Mouse (Mus musculus) spleen, adult 12 weeks (tissue): Measurements from ENCODE around the gene Rtn2.
"Not testable (repeated sequence)": the region's sequence is repeated elsewhere in the genome, so short reads cannot be mapped to it uniquely, and the experiment has no call there.

Experiments
- DNase-seq: peaks from one replicate; pipeline ENCODE4 v3.0.0; 2022; ENCODE audit warnings: low spot score

The Rtn2 gene

DNA sequence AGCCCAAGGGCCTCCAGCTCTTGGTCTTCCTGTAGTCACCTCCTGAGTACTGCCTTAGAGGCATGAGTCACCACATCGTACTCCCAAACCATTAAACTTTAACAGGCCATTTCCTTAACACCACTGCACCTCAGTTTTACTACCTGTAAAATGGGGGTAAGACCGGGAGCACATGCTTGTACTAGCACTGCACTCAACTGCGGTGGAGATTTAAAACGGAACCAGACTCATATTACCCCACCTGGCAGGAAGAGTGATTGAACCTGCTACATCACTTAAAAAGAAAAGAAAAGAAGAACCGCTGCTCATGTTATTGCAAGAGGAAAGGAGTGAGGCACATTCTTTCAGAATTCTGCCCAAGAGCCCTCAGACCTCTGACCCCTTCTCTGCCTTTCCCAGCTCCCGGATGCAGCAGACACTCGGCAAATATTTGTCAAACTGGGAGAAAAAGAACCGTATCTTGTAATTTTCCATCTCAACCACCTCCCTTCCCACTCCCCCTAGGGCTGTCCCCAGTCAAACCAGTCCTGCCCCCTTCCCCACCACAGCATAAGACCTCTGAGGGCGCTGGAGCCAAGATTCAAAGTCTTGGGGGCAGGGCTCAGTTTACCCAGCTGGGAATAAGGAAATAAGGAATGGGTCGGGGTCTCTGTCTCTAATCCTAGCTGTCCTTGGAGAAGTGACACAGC is 13.3 kb upstream of the Rtn2 start:
- no peak for DNase-seq

DNA sequence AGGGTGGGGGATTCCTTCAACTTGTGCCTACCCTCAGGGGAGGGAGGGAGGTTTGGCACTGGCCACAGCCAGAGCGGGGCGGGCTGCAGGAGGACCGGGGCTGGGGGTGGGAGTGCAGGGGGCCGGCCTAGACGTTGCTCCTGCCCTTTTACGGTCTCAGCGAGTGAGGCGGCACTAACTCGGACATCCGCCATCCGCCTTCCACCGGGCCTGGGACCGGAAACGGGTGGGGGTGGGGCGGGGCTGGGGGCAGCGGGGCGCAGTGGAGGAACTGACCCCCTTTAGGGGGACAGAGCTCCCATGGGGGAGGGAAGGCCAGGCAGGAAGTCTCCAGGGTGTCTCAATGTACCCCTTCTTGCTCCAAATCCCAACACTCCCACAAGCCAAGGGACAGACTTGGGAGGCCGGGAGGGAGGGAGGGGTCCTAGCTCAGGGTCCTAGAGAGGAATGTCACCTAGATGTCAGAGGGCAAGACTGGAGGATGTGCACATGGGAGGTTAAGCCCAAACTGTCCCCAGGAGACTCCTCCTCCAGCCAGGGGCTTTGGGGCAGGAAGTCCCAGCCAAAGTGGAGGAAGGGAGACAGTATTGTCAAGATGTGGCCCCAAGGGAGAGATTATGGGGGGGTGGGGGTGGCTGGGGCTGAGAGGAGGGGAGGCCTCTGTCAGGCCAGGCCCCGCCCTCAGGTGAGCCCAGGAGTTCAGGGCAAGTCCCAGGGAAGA is 12.5 kb upstream of the Rtn2 start:
- no peak for DNase-seq

DNA sequence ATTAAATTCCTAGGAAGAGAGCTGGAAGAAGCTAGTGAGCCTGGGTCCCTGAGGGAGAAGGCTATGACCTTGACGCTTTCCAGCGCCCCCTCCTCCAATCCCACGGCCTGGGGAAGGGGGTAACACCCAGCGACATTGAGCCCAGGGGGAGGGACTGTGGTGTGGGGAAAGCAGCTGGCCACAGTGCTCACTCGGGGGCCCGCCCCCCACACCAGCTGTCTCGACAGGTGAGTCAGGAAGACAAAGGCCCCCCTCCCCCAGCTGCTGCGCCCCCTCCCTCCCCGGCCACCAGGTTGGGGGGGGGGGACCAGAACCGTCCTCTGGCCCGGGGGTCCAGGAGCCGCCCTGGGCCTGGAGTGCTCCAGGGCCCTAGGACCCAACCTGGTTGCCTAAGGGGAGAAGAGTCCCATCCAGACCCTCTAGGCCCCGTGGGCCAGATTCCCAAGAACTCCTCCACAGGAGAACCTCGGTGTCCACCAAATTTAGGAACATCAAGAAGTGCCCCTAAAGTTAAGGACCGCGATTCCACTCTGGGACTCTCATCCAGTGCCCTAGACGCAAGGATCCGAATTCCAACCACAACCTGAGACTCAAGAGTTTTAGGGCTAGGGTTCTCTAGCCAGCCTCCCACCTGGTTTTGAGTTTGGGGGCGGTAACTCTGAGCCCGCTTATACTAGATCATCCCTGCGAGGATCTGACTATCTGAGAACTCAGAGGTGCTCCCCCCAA is 11.8 kb upstream of the Rtn2 start:
- DNase-seq: no peak

DNA sequence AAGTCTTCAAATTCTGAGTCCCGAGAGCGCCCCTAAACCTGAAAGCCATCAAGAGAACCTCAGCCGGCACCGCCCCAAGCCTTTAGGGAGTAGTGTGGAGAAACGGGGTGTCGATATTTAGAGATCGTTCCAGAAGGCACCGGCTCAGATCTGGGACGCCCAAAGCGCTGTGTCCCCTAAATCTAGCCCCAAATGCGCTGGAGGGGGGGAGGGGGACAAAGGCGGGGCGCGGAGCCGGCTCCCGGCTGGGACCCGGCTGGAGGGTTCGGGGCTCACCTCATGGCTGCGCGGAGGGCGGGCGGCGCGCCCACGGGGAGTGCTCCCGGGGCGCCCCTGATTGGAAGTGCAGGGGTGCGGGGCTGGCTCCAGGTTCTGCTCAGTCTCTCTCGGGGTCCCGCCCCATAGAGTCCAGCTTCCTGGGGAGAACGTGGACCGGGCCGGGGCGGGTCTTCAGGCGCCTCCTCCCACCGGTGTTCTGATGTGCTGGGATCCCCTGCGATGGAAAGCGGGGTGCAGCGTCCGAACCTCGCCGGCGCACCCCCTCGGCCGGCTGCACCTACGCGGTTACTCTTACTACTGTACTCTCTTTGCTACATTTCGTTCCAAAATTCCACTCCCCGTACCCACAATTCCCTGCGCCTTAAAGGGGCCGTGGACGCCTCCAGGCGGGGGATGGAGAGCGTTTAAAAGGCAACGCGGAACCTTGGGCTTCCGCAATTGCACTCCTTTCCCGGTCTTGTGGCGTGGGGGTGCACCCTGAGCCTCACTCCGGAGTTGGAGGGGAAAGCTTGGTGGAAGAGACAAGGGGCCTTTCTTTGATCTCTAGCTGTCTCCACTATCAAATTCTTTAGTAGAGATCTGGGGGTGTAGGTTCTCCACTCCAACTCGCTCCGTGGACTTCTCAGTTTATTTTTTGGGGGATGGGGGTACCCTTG is 10.9 kb upstream of the Rtn2 start, which contains the start of gene Vasp:
Gene Vasp, minus strand, starts transcription at position 580 of the 935 bp plus-strand sequence.
- peak; percentile 75 for DNase-seq

DNA sequence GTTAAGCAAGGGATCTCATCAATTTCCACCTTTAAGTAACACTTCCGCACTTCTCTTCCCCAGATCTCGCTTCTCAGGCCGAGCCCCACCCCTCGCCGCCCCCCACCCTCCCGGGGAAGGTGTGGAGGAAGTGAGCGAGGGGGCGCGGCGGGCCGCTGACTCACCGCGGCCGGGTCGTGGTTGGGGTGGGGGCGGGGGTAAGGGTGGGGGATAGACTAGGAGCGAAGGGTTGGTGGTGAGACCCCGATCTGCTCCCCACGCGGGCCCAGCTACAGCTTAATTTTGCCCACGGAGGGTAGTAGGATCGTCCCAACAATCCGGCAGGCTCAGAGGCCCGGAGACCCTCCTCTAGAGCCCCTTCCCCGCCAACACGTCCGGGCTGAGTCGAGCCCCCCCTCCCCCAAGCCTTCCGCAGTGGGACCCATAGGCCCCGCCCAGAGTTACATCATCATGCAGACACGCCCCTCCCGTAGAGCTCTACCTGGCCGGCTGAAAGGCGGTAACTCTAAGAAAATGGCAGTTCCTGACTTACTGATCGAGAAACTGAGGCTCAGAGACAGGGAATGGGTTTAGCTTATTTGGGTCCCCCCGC is 10.2 kb upstream of the Rtn2 start:
- DNase-seq: peak; percentile 74

DNA sequence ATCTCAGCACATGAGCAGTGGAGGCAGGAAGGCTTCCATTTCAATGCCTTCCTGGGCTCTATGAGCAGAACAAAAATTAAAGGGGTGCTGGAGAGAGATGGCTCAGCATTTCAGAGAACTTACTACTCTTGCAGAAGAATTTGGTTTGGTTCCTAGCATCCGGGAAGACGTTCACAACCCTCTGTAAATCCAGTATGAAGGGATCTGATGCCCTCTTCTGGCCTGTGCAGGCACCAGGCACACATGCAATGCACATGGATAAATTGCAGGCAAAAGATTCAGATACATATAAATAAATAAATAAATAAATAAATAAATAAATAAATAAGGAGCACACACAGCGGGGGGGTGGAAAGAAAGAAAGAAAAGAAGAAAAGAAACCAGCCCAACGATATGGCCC is 6.2 kb upstream of the Rtn2 start:
- DNase-seq: no peak

DNA sequence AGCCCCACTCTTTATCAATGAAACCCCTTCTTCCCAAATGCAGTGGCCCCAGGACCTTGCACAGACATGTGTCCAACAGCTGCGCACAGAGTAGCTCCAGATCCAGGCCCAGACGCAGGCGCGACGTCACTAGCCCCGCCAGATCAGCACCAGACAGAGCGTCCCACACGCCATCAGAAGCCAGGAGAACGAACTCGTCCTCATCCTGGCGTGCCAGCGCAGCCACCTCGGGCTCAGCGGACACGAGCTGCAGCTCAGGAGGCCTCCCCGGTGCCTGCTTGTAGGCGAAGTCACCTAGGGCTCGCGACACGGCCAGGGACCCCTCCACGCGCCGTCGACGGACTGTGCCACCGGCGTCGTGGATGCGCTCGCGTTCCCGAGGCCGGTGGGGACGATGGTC is 3.4 kb upstream of the Rtn2 start:
- DNase-seq: no peak

DNA sequence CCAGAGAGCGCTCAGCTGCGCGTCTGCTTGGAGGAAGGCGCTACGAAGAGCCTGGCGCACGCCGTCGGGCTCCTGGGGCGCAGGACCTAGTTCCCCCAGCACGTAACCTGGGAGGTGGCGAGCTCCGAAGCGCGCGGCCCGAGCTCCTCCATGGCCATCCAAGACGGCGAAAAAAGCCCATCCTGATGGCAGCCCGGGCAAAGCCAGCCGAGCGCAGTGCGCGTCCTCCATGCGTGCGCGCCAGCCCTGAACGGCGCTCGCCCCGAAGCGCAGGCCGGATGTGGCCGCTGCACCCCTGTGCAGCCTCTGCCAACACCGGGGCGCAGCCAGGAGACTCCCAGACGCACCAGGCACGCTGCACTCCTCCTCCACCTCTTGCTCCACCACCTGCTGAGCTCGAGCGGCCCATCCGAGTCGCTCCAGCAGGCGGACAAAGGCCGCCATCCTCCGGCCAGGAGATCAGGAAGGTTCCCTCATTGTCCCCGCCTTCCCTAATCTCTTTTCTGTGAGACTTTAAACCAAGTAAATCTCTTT is 2.8 kb upstream of the Rtn2 start, which contains the start of gene Ppm1n:
Gene Ppm1n, minus strand, starts transcription at position 484 of the 534 bp plus-strand sequence.
- no peak for DNase-seq

DNA sequence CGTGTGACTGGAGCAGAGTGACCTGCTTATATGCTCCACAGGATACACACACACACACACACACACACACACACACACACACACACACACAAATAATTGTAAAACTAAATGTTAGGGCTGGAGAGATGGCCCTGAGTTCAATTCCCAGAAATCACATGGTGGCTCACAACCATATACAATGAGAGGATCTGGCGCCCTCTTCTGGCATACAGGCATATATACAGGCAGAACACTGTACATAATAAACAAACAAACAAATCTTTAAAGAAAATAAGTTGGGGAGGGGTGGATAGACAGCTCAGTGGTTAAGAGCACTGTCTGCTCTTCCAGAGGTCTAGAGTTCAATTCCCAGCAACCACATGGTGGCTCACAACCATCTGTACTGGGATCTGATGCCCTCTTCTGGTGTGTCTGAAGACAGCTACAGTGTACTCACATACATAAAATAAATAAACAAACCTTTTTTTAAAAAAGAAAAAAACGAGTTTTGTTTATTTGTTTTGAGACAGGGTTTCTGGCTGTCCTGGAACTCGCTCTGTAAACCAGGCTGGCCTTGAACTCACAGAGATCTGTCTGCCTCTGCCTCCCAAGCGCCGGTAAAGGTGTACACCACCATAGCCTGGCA is 632 bp upstream of the Rtn2 start:
- not testable (repeated sequence) for DNase-seq

DNA sequence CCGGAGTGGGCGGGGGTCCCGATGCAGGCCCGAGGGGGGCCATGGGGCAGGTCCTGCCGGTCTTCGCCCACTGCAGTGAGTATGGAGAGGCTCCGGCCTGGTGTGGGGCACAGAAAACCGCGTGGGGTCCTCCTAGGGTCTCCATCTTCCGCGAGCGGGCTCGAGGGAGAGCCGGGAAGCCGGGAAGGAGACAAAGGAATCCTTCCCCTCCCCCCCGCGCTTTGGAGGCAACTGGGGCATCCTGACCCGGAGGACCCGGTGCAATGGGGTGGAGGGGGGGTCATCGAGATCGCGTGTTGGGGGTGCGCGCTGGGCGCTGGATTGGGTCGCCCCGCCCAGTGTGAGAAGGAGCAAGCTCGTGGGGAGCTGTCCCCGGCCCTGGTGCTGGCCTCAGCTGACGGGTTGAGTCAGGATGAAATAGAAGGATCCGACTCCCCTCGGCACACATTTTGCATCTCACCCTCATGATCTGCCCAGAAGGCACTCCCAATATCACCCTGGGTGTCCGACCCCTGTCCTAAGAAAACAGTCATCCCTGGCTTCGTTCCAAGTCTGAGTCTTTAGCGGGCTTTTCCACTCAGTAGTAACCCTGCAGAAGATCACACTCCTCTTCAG is 474 bp downstream of the Rtn2 start:
- DNase-seq: no peak

DNA sequence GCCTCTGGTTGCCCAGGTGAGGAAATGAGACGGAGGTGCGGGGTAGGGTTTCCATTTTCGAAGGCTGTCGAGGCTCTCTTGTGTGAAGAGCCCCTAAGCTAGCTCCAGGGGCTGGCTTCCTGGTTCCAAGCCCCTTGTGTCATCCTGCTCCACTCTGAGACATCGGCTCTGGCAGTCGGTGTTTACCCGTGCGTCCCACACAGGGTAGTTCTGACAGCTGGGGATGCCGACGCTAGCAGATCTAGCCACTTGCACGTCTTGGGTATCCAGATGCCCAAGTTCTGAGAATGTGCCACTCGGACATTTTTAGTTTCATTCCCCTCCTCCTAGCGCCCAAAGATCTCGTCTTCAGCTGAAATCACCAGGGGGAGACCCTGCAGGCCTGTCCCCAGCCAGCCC is 981 bp downstream of the Rtn2 start:
- no peak for DNase-seq

DNA sequence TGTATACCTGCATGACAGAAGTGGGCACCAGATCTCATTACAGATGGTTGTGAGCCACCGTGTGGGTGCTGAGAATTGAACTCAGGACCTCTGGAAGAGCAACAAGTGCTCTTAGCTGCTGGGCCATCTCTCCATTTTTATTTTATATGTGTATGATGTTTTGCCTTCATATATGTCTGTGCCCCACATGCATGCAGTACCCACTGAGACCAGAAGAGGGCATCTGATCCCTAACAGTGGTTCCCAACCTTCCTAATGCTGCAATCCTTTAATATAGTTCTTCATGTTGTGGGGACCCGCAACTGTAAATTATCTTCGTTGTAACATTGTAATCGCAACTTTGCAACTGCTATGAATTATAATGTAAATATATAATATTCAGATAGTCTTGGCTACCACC is 2.3 kb downstream of the Rtn2 start:
- no peak for DNase-seq

DNA sequence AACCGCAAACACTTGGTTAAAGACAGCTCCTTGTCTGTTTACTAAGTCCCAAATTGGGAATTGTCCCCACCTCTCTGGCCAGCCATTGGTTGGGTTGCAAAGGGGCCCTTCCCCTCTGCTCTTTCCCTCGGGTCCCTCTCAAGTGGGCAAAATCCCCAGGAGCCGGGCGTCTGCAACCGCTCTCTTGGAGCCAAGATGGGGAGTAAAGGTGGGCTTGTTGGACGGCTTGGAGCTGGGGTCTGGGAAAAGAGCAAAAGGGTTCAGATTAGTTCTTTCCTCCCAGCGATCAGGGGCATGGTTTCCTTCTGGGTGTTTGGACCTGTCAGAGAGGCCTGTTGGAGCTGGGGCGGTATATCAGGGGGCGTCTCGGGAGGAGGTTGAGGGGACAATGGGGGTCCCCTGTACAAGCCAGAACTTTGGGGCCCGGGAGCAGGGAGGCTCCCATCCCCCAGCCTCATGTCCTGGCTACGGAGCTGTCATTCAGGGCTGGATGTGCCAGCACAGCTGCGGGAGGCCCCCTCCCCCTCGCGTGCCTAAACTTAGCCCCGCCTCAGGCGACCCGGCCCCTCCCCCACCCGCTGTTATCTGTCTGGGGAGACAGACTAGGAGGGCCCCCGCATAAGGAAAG is 8.7 kb downstream of the Rtn2 start:
- DNase-seq: no peak

DNA sequence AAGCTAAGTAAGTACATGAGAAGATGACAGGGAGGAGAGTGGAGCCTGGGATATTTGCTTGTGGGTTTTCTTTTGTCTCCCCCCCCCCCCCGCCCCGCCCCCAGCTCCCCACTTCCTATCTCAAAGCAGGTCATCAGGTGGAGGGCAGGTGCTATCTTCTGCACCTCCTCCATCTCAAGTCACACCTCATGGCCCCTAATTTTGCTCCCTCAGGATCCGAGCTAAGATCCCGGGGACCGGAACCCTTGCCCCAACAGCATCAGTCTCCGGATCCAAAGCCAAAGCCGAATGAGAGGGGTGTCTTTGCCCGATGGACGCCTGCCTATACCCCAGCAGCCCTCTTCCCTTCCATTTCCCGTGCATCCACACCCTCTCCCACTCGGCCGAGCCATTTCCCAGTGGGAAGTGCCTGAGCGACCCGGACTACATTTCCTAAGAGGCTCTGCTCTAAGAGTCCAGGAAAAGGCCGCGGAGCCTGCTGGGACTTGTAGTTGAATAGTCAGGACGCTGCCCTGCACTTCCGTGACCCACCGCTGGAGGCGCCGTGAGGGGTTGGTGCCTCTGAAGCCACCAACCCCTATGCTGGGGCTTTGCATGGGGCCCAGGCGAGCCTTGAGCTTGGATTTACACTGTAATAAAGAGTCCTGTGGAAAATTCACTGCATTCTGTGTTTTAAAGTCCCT is 13.2 kb downstream of the Rtn2 start:
- peak; percentile 83 for DNase-seq

DNA sequence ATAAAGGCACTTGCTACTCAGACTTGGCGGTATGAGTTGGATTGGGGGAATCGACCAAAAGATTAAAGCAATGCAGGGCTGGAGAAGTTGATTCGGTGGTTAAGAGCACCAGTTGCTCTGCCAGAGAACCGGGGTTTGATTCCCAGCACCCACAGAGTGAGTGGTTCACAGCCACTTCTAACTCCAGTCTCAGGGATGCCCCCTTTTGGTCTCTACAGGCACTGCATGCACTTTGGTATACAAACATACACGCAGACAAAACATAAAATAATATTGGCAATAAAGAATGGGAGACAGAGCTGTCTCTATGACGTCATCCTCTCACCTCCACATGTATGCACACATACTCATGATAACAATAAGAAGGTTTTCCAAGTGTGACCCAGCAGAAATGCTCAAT is 14.6 kb downstream of the Rtn2 start:
- no peak for DNase-seq

DNA sequence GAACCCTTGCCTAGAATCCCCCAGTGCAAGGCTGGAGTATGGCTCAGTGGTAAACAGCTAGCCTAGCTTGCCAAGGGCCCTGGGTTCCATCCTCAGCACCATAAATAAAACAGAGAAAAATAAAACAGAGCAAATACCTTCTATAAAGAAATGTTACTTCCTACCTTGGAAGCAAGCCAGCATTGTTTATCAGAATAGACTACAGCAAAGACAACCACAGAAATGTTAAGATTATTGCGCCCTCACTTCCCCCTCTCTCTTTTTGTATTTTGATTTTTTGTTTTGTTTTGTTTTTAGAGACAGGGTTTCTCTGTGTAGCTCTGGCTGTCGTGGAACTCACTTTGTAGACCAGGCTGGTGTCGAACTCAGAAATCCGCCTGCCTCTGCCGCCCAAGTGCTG is 15.4 kb downstream of the Rtn2 start:
- DNase-seq: no peak

DNA sequence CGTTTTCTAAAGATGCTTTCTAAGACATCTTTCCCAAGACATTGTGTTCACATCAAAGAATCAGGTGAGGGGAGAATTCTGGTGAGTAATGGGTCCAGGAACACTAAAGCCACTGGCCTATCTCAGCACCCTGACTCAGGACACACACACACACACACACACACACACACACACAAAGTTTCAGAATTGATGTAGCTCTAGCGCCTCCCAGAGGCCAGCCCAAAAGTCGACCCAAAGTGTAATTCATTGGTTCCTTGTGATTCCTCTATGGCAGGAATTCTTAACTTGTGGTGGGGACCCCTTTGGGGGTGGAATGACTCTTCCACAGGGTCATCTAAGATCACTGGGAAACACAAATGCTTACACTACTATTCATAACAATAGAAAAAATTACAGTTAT is 16.8 kb downstream of the Rtn2 start:
- no peak for DNase-seq

DNA sequence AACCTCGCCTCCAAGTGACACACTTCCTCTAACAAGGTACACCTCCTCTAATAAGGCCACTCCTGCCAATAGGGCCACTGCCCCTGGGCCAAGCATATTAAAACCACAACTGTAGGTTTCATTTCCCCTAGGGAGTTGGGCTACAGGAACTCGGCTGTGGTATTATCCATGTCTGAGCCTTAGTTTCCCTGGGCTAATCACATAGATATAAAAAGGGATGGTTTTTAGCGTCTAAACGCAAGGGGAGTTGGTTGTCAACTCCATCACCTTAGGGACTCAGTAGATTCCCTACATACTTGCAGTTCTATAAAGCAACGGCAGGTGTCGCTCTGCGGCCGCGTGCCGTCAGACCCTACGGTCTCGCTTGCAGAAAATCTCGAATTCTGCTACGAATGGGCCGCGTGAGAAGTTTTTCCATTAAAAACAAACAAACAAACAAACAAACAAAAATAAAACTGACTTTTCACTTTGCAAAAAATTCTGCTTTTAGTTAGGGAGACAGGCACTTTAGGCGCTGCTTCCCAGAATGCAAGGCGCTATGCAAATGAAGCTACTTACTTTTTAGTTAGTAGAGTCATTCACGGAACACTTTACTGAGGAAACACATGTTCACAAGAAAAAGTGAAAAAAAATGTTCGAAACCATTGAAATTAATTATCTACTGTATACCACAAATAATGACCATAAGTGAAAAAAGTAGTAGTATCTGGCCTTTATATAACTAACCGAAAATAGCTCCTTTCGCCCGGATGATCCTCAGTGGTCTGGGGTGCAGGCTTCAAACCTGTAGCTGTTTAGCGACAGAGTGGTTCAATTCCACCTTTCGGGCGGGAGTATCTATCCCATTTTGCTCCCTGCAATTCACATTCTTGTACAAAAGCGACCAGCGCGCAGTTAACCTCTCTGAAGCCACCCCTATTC is 18.3 kb downstream of the Rtn2 start:
- DNase-seq: peak; percentile 58
